Mouse (Mus musculus): ENCODE data around the gene Palm2. TPM values are rescaled to one million over a fixed set of nuclear protein-coding genes. Genes with fewer than 3 reads are reported as not detected.

Palm2 gene
- polyA plus RNA-seq, 1 experiment from 2014 or later: 0.05 TPM

GRCm38 (mm10) chr4:57636782-57637482 is 202.9 kb downstream of the Palm2 start:
- H3K4me3 ChIP-seq (ENCODE audit: low read depth, low read length): no peak overlapping the region
- H3K36me3 ChIP-seq (replicated peaks; ENCODE audit: insufficient read depth, low read length): no peaks in the 10 kb centered on the region
- H3K4me2 ChIP-seq (ENCODE audit: low read depth, low read length): no peak overlapping the region
- H3K4me1 ChIP-seq (ENCODE audit: insufficient read depth): no peaks in the 10 kb centered on the region
- 68% methylated on average over 9 of the region's 9 CpGs for WGBS (ENCODE audit: insufficient replicate concordance)
- H3K9ac ChIP-seq (replicated peaks): no peak overlapping the region
- H3K27me3 ChIP-seq (ENCODE audit: insufficient read depth, low read length): no peaks in the 10 kb centered on the region
- DNase-seq: no peak
- ATAC-seq: no peak
- H3K9me3 ChIP-seq (ENCODE audit: low read length): no peaks in the 10 kb centered on the region
- H3K27ac ChIP-seq (ENCODE audit: low read depth): no peak overlapping the region
- TF ChIP-seq EP300 (IDR thresholded peaks at IDR 0.05; ENCODE audit: low read depth) (no peak), CTCF (IDR thresholded peaks at IDR 0.05; ENCODE audit: low read depth) (no peak)

- no peaks in the 10 kb centered on the region for H3K27me3 ChIP-seq (ENCODE audit: insufficient read depth, low read length)
- H3K9me3 ChIP-seq (ENCODE audit: low read length): no peaks in the 10 kb centered on the region
- H3K4me2 ChIP-seq (ENCODE audit: low read depth, low read length): 0 out of 2 replicates have a peak overlapping the region, but pooled peaks have one; percentile 13
- no peak for ATAC-seq
- no peak overlapping the region for H3K9ac ChIP-seq (replicated peaks)
- no peaks in the 10 kb centered on the region for H3K36me3 ChIP-seq (replicated peaks; ENCODE audit: insufficient read depth, low read length)
- TF ChIP-seq CTCF (IDR thresholded peaks at IDR 0.05; ENCODE audit: low read depth) (no peak), EP300 (IDR thresholded peaks at IDR 0.05; ENCODE audit: low read depth) (no peak)
- no peak for DNase-seq
- H3K27ac ChIP-seq (ENCODE audit: low read depth): no peak overlapping the region
- WGBS (ENCODE audit: insufficient replicate concordance): 28% methylated on average over 24 of the region's 24 CpGs
- H3K4me3 ChIP-seq (ENCODE audit: low read depth, low read length): no peak overlapping the region
- H3K4me1 ChIP-seq (ENCODE audit: insufficient read depth): no peaks in the 10 kb centered on the region
Observed at GRCm38 (mm10) chr4:57637636-57638386, 203.8 kb downstream of the Palm2 start.

- H3K36me3 ChIP-seq (replicated peaks; ENCODE audit: insufficient read depth, low read length): no peaks in the 10 kb centered on the region
- H3K27ac ChIP-seq (ENCODE audit: low read depth): no peak overlapping the region
- ATAC-seq: no peak
- no peaks in the 10 kb centered on the region for H3K4me1 ChIP-seq (ENCODE audit: insufficient read depth)
- H3K4me2 ChIP-seq (ENCODE audit: low read depth, low read length): no peak overlapping the region
- no peak overlapping the region for H3K4me3 ChIP-seq (ENCODE audit: low read depth, low read length)
- 67% methylated on average over 9 of the region's 9 CpGs for WGBS (ENCODE audit: insufficient replicate concordance)
- no peaks in the 10 kb centered on the region for H3K27me3 ChIP-seq (ENCODE audit: insufficient read depth, low read length)
- H3K9ac ChIP-seq (replicated peaks): no peak overlapping the region
- no peak for TF ChIP-seq CTCF (IDR thresholded peaks at IDR 0.05; ENCODE audit: low read depth)
- TF ChIP-seq EP300 (IDR thresholded peaks at IDR 0.05; ENCODE audit: low read depth): no peak
- no peaks in the 10 kb centered on the region for H3K9me3 ChIP-seq (ENCODE audit: low read length)
- DNase-seq: no peak
Observed at GRCm38 (mm10) chr4:57638941-57639340, 204.9 kb downstream of the Palm2 start.

GRCm38 (mm10) chr4:57640222-57640621 is 206.2 kb downstream of the Palm2 start:
- 7% methylated on average over 7 of the region's 7 CpGs for WGBS (ENCODE audit: insufficient replicate concordance)
- DNase-seq (no peak), ATAC-seq (no peak)
- Histone ChIP-seq H3K4me3 (ENCODE audit: low read depth, low read length) (no peak overlapping the region), H3K4me1 (ENCODE audit: insufficient read depth) (no peaks in the 10 kb centered on the region), H3K36me3 (replicated peaks; ENCODE audit: insufficient read depth, low read length) (no peaks in the 10 kb centered on the region), H3K27me3 (ENCODE audit: insufficient read depth, low read length) (no peaks in the 10 kb centered on the region), H3K27ac (ENCODE audit: low read depth) (no peak overlapping the region), H3K4me2 (ENCODE audit: low read depth, low read length) (no peak overlapping the region), H3K9me3 (ENCODE audit: low read length) (no peaks in the 10 kb centered on the region), H3K9ac (replicated peaks) (no peak overlapping the region)
- no peak for TF ChIP-seq EP300 (IDR thresholded peaks at IDR 0.05; ENCODE audit: low read depth)
- TF ChIP-seq CTCF (IDR thresholded peaks at IDR 0.05; ENCODE audit: low read depth): no peak

GRCm38 (mm10) chr4:57640971-57641370 is 206.9 kb downstream of the Palm2 start:
- Histone ChIP-seq H3K9ac (replicated peaks) (no peak overlapping the region), H3K27me3 (ENCODE audit: insufficient read depth, low read length) (no peaks in the 10 kb centered on the region), H3K9me3 (ENCODE audit: low read length) (no peaks in the 10 kb centered on the region), H3K4me1 (ENCODE audit: insufficient read depth) (no peaks in the 10 kb centered on the region), H3K27ac (ENCODE audit: low read depth) (no peak overlapping the region), H3K4me3 (ENCODE audit: low read depth, low read length) (no peak overlapping the region), H3K36me3 (replicated peaks; ENCODE audit: insufficient read depth, low read length) (no peaks in the 10 kb centered on the region), H3K4me2 (ENCODE audit: low read depth, low read length) (no peak overlapping the region)
- ATAC-seq: no peak
- TF ChIP-seq CTCF (IDR thresholded peaks at IDR 0.05; ENCODE audit: low read depth): no peak
- no peak for TF ChIP-seq EP300 (IDR thresholded peaks at IDR 0.05; ENCODE audit: low read depth)
- WGBS (ENCODE audit: insufficient replicate concordance): 83% methylated on average over 3 of the region's 3 CpGs
- DNase-seq: no peak

GRCm38 (mm10) chr4:57650994-57651393 is 216.9 kb downstream of the Palm2 start:
- TF ChIP-seq EP300 (IDR thresholded peaks at IDR 0.05; ENCODE audit: low read depth) (no peak), CTCF (IDR thresholded peaks at IDR 0.05; ENCODE audit: low read depth) (no peak)
- Histone ChIP-seq H3K9ac (replicated peaks) (no peak overlapping the region), H3K4me1 (ENCODE audit: insufficient read depth) (no peaks in the 10 kb centered on the region), H3K27me3 (ENCODE audit: insufficient read depth, low read length) (no peaks in the 10 kb centered on the region), H3K27ac (ENCODE audit: low read depth) (no peak overlapping the region), H3K9me3 (ENCODE audit: low read length) (no peaks in the 10 kb centered on the region), H3K4me2 (ENCODE audit: low read depth, low read length) (no peak overlapping the region), H3K4me3 (ENCODE audit: low read depth, low read length) (no peak overlapping the region), H3K36me3 (replicated peaks; ENCODE audit: insufficient read depth, low read length) (no peaks in the 10 kb centered on the region)
- no peak for DNase-seq
- WGBS (ENCODE audit: insufficient replicate concordance): 64% methylated on average over 1 of the region's 1 CpGs
- no peak for ATAC-seq

Data from liver, postnatal 0 days (tissue).